Mouse (Mus musculus): ENCODE results near the gene Haus4.

Gene Haus4

DNA sequence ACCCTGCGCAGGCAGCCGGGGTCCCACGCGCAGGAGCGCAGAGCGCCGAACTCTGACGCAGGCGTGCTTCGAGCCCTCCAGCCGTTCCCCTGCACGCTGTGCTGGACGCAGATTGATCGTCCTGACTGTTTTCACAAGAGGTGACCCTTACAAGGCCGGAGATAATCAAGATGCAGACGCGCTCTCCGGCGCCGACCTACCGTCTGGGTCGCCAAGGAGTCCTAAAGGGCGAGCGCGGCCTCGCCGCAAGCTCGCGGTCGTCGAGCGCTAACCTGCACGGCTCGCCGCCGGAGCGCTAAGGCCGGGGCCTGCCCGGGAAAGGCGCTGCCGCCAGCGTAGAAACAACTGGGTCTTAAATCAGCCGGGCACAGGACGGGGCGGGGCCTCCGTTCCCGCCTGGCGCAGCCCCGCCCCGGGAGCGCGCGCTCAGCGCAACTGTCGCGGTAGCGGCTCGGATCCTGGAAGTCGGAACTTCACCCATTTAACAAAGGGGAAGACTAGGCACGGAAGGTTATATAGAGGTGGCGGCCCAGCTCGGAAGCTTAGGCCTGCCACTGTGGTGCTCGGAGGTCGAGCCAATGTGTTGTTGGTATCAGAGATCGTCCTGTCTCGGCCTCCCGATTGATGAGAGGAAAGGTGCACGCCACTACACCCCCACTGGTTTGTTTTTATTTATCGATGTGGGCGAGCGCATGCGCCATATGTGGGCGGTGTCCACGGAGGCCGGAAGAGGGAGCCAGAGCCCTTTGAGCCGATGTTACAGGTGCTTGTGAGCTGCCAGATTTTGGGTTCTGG is at the start of gene Haus4:
Gene Haus4, minus strand, starts transcription at position 642 of the 795 bp plus-strand sequence.
- DNase-seq, result peak; percentile 73

DNA sequence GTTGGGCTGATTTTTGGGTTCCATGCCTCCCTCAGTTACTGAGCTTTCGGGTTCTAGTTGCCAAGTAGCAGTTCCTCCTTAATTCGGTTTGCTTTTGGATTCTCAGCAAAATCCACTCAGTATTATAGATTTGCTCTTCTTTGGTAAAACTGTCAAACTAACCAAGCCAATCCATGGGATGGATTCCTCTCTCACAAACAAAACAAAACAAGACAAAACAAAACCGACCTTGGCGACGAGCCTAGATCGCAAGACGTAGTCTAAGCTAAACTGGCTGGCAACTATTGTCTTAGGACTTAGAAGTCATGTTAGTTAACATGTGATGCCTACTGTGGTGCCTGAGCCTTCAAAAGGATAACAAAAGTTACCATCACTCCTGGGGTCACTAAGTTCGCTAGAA is 49.3 kb upstream of the Haus4 start:
- DNase-seq, result no peak

DNA sequence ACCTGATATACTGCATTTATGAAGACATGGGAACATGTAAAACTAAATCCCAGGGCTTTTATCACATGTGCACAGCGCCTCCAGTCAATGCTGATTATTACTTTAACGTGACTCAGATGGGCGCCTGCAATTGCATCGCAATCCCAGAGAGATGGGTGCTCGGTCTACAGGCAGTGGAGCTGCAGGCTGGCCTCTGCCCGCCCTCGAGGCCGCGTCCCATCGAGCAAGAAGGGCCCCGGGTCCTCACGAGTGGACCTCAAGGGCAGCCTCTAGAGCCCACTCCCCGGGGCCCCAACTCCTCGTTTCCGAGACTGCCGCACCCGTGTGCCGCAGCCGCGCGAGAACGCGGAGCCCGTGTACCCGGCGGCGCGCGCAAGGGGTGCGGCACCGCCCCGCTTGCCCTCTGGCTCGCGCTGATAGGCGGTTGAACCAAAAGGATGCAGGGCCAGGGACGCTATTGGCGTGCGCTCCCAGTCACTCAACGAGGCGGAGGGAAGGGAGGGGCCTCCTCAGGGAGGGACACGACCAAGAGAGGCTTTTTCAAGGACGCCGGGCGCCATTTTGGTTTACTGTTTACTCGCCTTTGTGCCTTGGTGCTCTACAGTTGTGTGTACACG is 48.7 kb upstream of the Haus4 start:
- DNase-seq, result peak; percentile 98

DNA sequence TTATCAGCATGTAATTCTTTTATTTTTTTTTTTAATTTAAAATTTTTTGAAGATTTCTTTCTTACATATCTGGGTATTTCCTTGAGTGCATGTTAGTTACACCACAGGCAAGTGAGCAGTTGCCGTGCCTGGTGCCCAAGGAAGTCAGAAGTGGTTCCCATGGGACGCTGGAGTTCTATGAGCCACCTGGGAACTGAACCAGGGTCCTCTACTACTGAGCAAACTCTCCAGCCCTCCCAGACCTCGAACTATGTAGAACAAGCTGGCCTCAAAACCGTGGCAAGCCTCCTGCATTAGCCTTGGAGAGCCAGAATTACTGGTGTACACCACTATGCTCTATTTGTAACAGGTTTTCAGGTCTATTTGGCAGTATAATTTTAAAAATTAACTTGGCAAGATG is 48.2 kb upstream of the Haus4 start:
- DNase-seq, result peak; percentile 63

DNA sequence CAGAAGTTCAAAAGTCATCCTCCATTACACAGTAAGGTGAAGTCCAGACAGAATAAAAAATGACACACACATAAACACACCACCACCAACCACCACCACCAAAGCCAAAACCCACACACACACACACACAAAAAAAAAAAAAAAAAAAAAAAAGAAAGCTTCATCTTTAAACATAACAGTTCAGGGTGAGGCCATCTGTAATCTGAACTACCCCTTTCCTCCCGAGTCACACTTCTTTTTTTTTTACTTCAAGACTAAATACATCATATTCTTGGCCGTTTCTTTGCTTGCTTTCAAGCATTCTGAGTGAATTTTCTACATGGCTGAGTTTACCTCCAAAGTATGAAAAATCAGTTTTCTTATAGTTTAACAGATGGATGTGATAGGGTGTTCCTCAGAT is 47.2 kb upstream of the Haus4 start:
- DNase-seq, result no peak

DNA sequence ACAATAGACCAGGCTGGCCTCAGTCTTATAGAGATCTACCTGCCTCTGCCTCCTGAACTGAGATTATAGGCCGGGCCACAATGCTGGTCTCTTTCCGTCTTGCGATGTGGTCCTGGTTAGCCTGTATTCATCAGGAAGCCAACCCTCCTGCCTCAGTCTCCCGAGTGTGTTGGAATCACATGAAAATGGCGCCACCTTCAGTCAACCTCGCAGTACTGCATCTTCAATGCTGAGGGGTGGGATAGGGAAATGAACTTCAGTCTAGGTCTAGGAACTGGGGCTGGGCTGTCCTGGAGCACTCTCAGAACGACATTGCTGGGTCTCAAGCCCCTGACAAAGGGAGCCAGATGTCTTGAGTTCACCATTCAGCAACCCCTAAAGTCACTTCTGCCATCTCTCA is 42.7 kb upstream of the Haus4 start:
- no peak for DNase-seq

DNA sequence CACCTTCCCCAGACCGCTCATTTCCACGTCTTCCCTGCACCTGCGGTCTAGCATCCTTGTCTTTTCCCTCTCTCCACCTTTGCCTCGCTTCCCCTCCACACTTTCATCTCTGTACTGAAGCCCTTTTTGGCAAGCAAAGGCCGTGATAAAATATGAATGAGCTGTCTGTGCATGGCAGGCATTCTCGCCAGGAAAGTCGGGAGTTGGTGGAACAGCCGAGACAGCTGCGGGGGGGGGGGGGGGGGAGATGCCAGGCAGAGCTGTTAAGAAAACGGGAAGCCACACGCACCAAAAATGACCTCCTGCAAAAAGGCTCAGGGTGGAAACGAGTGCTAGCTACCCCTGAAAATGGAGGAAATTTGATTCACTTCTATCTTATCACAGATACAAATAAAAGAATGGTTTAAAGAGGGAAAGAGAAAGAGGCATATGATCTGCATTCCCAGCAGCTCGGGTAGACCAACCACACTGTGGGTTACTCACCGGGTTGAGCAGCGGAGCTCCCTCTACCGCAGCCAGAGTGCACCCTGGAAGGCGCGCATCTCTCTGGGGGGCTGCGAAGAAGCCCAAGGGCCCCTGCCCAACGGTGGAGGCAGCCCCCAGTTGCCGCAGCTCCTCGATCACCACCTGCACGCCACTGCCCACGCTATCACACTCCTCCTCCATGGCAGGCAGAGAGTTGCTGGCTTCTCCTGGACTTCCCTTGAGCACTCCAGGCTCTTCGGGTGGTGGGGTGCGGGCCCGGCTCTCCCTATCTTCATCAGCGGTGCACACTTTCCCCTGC is 40.4 kb upstream of the Haus4 start:
- DNase-seq, result no peak

DNA sequence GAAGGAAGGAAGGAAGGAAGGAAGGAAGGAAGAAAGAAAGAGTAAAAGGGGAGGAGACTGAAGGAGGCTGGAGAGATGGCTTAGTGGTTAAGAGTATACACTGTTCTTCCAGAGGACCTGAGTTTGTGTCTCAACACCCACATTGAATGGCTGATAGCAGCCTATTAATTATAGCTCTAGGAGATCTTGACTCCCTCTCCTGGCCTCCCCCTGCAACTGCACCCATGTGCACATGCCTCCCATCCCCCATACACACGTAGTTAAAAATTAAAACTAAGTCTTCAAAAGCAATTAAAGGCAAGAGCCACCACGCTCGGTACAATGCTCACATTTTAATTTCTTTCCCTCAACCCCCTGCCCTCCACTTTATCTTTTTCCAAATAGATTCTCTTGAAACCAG is 39.6 kb upstream of the Haus4 start:
- no peak for DNase-seq

DNA sequence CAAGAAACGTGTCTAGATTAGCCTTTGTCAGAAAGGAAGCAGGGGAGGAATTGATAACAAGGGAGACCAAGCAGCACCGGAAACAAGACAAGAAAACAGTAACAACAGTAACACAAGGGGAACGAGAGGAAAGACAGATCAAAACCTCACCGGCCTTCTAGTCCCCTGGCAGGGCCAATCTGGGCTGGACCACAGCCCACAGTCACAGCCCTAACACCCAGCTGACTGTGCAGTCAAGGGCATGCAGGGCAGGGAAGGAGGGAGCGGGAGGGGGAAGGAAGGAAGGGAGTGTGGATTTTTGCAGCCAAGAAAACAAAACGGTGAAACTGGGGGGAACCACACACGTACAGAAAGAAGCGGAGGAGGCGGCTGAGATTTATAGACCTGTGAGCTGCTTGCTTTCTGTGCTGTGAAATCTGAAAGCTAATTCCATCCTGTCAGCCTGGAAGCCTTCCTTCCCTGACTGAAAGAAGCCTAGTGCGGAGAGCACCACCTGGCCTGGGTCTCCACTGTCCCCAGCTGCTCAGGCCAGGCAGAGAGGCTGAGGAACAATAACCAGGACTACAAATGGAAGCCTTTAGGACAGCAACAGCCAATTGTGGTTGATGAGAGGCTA is 38.0 kb upstream of the Haus4 start:
- no peak for DNase-seq

DNA sequence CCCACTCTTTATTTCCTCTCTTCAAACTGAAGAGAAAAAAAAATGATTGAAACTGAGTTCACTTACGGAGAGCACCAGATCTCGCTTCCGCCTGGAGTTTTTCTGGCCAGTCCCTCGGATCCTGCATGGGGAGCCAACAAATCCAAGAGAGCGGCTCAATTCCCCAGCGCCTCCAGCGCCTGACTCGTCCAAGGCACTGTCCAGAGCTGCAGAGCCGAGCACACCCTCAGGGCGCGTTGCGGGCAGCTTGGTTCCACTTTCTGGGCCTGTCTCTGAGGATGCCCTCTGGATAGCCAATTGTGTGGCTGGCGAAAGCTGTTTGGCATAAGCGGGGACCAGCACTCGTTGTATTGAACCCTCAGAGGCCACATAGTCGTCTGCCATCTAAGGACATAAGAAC is 36.6 kb upstream of the Haus4 start:
- no peak for DNase-seq

DNA sequence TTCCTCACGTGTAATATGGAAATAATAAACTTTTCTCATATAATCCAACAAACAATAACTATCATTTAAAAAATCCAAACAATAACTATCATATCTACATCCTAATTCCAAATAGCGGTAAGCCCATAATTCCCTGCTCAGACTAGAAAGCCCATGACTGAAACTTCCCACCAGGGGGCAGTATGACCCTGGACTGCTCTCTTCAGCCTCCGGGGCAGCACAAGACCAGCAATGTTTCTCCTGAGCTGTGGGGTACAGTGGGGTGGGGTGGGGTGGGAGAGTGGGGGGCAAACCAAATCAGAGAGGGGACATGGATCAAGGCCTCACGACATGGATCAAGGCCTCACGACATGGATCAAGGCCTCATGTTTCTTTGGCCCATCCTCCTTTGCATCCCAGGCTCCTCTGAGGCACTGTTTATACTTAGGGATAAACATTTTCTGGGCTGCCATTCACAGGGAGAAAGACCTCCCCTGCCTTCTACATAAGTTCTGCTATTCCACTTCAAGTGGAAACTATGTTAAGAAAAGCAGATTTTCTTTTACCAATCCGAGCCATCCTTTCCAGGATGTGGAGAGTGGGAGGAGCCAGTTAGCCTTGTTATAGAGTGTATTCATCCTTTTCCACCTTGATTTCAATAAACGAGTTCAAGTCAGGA is 29.4 kb upstream of the Haus4 start:
- DNase-seq, result peak; percentile 51

DNA sequence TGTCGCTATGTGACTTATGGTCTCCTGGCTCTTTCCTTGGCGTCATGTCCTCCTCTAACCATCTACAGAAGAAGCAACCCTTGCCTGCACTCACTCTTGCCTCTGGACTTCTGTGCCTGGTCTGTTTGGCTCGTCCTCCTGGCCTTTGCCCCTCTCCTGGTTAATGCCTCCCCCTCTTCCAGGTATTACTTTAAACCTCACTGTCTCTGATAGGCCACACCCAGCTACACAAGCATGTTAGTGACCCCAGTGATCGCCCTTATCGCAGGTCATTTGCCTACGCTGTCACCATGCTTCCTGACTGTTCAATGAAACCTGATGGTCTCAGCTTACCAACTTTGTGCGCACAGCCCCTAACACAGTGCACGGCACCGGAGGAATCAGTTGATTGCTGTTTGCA is 28.1 kb upstream of the Haus4 start:
- no peak for DNase-seq

DNA sequence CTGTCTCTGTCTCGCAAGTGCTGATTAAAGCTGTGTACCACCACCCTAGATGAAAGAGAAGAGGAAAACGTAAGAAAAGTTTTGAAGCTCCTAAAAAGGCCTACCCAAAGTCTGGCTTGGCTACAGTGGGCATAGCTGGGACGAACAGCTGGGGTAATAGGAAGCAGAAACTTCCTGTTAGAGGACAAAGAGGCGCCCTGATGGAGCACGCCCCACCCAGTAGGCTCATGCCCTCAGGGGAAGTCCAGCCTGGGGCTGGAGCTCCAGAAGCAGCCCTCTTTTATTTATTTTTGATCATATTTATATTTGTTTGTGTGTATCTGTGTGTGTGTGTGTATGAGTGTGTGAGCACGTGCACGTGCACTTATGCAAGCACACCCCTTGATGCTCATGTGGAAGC is 25.2 kb upstream of the Haus4 start:
- DNase-seq, result no peak

DNA sequence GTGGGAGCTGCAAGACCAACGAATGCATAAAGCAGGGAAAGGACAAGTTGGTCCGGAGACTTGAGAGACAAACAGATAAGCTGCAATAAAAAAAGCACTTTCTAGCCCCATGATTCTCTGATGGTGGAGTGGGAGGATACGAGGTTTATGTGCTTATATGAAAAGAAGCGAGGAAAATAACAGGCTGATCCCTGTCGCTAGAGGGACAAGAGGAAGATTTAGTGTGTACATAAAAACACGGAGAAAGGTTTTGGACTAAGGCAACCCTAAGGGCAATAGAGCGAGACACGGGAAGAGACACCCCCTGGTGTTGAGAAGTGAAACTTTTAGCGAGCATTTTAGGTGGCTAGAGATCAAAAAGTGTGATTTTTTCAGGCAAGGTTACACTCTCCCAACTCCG is 23.6 kb upstream of the Haus4 start:
- no peak for DNase-seq

DNA sequence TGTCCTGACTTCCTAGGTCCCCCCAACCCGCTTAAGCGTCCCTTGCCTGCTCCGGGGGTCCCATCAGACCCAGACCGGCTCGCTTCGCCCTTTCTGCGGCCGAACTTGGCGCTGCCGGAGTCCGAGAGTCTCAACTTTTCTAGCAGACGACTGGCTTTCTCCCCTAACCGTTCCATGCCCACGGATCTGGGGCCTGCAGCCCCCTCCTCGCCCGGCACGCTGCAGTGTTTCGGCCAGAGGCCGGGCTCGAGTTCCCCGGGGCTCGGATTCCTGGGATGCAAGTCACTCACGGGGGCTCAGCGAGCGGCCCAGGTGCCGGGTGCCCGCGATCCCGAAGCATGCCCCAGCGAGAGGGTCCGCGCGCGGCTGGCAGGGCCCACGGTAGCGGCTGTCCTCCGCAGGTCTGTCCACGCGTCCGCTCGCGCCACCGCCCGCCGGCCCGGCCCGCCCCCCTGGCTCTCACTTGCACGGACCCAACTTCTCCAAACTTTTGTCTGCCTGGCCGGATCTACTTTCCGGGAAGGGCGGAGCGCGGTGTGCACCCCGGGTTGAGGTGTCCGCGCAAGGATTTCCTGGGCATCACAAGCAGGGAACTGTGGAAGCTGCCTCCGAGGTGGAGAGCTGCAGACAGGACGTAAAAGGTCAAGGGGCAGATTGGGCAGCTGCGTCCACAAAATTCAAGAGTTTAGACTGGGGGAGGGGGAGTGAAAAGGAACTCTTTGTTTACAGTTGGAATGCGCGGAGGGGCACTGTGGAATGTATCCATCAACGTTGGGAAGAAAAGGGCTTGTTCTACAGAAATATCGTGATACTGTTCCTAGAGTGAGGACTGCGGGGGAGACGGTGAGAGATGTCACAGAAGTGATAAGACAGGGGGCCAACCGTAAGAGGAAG is 22.9 kb upstream of the Haus4 start, which contains the start of gene Ajuba:
Gene Ajuba, minus strand, starts transcription at position 470 of the 894 bp plus-strand sequence.
- no peak for DNase-seq

DNA sequence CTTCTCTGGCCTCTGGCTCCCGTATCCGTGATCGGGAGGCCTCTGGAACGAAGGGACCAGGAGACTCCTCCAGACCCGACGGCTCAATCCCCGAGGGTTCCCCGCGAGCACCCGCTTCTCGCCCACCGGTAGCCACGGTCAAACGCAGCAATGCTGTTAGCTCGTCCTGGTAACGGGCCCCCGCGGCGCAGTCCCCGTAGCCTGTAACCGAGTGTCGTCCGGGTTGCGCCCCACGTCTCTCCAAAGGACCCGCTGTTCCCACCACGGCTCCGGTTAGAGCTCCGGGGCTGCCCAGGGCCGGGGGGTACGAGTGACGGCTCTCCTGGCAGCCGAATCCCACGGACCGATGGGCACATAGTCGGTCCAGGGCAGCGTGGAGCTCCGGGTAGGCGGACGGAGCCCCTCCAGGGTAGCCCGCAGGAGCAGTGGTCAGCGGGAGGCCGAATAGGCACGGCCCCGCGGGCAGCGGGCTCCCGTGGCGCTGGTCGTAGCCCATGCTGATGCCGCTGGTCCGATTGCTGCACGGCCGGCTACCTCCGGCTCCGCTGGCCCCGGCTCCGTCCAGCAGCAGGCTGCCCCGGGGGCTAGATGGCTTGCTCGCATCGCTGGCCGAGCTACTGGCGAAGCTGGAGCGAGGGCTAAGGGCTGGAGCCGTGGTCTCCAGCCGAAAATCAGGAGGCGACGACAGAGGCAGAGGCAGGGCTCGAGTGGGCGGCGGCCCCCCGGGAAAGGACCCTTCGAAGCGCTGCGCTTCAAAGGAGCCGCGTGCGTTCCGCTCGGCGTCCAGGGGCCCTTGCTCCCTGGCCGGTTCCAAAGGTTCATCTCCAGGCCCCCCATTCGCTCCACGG is 22.0 kb upstream of the Haus4 start:
- DNase-seq, result no peak

DNA sequence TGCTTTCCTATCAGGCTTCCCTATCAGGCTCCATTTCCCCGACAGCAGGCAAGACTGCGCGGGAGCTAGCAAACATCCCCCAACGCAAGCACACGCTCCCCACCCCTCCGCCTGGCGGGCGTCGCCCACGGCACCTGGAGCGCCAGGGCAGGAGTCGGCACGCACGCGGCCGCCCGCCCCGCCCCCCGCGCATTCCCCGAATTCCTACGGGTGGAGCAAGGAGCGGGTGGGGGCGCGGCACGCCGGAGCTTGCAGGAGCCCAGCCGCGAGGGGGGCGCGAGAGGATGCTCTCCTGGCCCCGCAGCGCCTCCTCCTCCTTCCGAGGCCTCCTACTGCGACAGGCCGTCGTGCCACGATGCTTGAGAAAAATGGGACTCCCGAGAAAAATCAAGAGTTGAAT is 21.2 kb upstream of the Haus4 start:
- no peak for DNase-seq

DNA sequence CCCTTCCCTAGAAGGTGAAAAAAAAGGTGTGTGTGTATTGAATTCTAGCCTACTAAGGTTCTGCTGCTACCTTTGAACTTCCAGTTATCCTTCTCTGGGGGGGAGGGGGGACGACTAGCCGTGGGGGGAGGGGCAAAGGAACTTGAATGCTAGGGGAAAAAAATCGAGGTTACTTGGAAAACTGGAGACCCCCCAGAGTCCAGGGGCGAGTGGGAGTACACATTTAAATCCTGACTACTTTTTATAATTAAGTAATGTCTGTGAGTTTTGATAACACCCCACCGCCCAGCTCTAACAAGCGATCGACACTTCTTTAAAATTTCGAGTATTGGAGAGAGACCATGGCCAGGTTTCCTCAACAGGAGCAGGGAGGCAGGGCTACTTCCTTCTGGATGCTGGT is 20.6 kb upstream of the Haus4 start:
- no peak for DNase-seq

DNA sequence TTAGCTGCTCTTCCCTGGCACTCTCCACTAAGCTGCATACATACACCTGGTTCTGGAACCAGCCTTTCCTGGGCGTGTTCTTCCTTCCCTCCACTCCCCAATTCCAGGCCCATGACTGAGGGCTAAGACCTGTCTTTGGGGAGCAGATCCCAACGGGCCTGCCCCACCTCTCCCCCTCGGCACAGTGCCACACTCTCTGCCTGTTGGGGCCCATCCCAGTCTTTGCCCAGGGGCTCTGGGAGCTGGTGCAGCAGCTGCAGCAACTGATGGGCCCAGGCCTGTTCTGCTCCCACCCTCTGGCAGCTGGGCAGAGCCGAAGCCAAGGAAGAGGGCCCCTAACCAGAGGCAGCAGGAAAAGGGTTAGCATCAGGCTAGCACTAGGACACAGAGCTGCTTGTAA is 19.8 kb upstream of the Haus4 start:
- DNase-seq, result no peak

DNA sequence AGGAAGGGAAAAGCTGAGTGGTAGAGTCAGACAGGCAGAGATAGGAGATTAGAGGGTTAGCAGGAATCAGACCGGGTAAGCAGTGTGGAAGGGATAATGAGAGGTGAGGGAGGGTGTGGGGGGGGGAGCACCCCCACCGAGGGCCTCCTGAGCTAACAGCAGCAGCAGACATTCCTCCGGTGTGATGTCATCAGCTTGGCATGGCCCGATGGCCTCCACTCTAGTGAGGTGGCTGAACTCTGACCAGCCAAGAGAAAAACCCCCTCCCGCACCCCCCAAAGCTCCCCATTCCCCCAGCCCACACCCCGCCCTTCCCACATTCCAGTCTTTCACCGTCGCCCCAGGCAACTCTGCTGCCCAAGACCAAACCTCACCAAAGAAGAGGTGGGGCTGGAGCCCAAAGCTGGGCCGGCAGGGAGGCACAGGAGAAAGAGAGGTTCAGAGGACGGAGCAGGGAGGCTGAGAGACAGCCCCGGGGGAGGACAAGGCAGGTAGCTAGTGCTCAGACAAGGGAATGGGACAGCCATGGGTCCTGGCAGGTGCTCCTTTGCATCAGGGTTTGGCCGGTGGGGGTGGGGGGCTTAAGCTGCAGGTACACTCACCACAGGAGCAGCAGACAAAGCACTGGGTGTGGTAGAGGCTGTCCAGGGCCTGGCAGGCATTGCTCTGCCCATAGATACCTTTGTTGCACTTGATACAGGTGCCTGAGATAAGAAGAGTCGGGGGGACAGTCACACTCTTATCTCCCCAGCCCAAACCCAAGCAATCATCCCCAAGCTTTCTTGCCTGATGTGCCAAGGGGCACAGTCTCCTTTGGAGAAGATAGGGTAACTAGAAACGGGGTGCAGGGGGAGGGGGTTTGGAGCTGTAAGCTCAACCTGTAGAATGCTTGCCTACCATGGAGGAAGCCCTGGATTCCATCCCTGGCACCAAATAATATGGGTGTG is 18.6 kb upstream of the Haus4 start:
- DNase-seq, result no peak
